Mouse (Mus musculus) hindbrain, embryonic 14.5 days (tissue): ENCODE results near the gene Nme6. TPM values are rescaled to one million over a fixed set of nuclear protein-coding genes. Genes with fewer than 3 reads are reported as not detected.

Experiments used
- ATAC-seq: fragments of 200-750 bp; cut with Nextera tagmentation; 2 replicates; pipeline ENCODE4 v1.8.0; 2017; ENCODE audit warnings: moderate number of reproducible peaks, mild to moderate bottlenecking, moderate TSS enrichment, moderate library complexity; ENCODE audit not compliant: low FRiP score
- DNase-seq: peaks from one replicate; pipeline ENCODE4 v3.0.0-alpha.2; 2015; ENCODE audit warnings: low spot score
- H3K27ac ChIP-seq: fragments of 300-500 bp; sonication (generic); 2 replicates; pipeline ENCODE4 v1.5.1; 2014; ENCODE audit warnings: mild to moderate bottlenecking, moderate library complexity
- H3K27me3 ChIP-seq: fragments of 300-500 bp; sonication (generic); 2 replicates; pipeline ENCODE4 v1.6.1; 2014; ENCODE audit warnings: mild to moderate bottlenecking, low read length, mixed read lengths; ENCODE audit not compliant: control insufficient read depth, insufficient read depth
- H3K36me3 ChIP-seq: fragments of 300-500 bp; sonication (generic); replicated peaks from 2 replicates; pipeline ENCODE4 v1.6.1; 2014; ENCODE audit not compliant: control insufficient read depth, insufficient read depth
- H3K4me1 ChIP-seq: fragments of 300-500 bp; sonication (generic); replicated peaks from 2 replicates; pipeline ENCODE4 v1.6.1; 2014; ENCODE audit warnings: antibody characterized with exemption, low read length, mixed read lengths; ENCODE audit not compliant: control insufficient read depth, insufficient read depth
- H3K4me2 ChIP-seq: fragments of 300-500 bp; sonication (generic); replicated peaks from 2 replicates; pipeline ENCODE4 v1.6.1; 2014; ENCODE audit warnings: mild to moderate bottlenecking, moderate library complexity
- H3K4me3 ChIP-seq: fragments of 300-500 bp; sonication (generic); replicated peaks from 2 replicates; pipeline ENCODE4 v1.5.1; 2014; ENCODE audit warnings: mild to moderate bottlenecking, low read length
- H3K9ac ChIP-seq: fragments of 300-500 bp; sonication (generic); 2 replicates; pipeline ENCODE4 v1.6.1; 2014
- H3K9me3 ChIP-seq: fragments of 300-500 bp; sonication (generic); 2 replicates; pipeline ENCODE4 v1.6.1; 2016; ENCODE audit warnings: low read length; ENCODE audit not compliant: control insufficient read depth
- WGBS: fragments of 180-500 bp; shearing (Covaris S2); extraction: QIAGEN DNeasy Blood & Tissue Kit; methylation state at CpG from one replicate; pipeline ENCODE4 v1.1.7; 2014; 5-methylcytosine and 5-hydroxymethylcytosine counted together
- microRNA-seq: library from miRNA; unstranded; fragments of <30 nt; microRNA quantifications from one replicate; pipeline ENCODE4, GENCODE M21; 2016
- polyA plus RNA-seq: library from polyadenylated mRNA; unstranded; fragments of >200 nt; fragmentation: Nextera tagmentation; extraction: Ambion mirVana; gene quantifications from 2 replicates; pipeline ENCODE4 v1.2.1, GENCODE M21; 2014

Gene Nme6
- polyA plus RNA-seq, 1 experiment from 2014 or later = 64.3 TPM

DNA sequence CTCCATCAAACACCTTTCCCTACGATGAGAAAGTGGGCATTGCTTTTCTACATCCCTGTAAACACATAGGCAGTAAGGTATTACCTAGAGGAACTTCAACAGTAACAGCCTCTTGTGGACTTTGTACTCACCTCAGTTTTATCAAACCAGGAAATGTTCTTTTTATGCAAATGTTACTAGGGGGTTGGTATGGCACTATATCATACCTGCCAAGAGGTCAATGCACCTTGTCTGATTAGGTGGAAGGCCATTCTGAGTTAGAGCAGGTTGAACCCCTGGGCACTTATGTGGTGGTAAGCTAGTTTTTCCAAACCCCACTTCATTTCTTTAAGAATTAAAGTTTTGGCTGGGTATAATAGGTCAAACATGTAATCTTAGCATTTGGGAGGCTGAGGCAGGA is 46.8 kb downstream of the Nme6 start:
- Histone ChIP-seq H3K4me3 (no peak overlapping the region), H3K9ac (no peak overlapping the region), H3K36me3 (peaks cover 54% of the 10 kb centered on the region), H3K4me2 (no peak overlapping the region), H3K27ac (no peak overlapping the region), H3K4me1 (peaks cover 17% of the 10 kb centered on the region; the same call in 1 of the 2 replicates), H3K9me3 (no peaks in the 10 kb centered on the region), H3K27me3 (no peaks in the 10 kb centered on the region)
- DNase-seq = no peak
- 100% methylated on average over 1 of the region's 1 CpGs for WGBS
- ATAC-seq = no peak

DNA sequence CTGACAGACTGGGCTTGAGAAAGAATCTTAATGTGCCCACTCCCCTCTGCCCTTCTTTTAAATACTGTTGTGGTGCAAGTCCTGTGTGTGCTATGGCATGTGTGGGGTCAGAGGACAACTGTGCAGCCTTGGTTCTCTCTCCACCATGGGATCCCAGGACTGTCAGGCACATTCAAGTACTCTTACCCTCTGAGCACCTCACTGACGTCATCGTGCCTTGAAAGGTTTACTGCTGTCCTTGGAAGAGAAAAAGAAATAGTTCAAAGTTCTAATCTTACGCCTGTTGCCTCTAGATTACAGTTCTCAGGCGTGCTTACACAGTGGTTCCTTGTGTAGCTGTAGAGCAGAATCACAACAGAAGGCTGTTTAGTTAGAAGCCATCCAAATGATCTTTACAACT is 53.7 kb downstream of the Nme6 start:
- Histone ChIP-seq H3K4me2 (no peak overlapping the region), H3K27ac (no peak overlapping the region), H3K27me3 (no peaks in the 10 kb centered on the region), H3K9ac (no peak overlapping the region), H3K4me3 (no peak overlapping the region), H3K4me1 (no peaks in the 10 kb centered on the region), H3K9me3 (no peaks in the 10 kb centered on the region), H3K36me3 (peaks cover 100% of the 10 kb centered on the region)
- ATAC-seq = no peak
- DNase-seq = no peak
- 91% methylated on average over 4 of the region's 4 CpGs for WGBS

DNA sequence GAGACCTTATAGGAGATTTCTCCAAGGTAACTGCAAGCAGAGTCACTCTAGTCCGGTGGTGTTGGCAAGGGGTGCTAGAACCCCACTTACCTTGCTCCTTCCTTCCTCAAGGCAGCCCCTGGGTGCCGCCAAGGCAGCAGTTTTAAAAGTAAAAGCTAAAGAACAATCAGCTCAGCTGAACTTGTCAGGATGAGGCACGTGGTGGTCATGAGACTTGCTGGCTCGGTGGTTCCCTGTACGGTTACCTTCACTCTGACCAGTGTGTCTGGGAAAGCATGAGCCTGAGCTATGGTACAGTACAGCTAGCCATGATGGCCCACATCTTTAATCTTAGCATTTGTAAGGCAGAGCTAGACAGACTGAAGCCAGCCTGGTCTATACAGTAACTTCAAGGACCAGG is 54.8 kb downstream of the Nme6 start:
- H3K4me3 ChIP-seq = no peak overlapping the region

DNA sequence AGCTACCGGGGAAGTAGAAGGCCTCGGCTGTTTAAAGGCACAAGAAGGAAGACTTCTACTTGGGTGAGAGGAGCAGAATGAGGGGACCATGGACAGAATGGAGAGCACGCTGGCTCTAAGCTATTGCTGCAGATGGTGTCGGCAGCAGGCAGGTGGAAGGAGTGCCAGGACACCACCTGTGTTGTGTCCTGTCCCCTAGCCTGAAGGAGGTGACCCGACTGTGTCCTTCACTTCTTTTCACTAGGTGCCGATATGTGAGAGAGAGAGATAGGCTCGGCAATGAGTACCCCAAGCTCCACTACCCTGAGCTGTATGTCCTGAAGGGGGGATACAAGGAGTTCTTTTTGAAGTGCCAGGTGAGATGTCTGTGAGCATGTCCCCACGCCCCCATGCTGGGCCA is 59.0 kb downstream of the Nme6 start:
- DNase-seq (no peak), ATAC-seq (no peak)
- H3K4me3 ChIP-seq = no peak overlapping the region
- no peak overlapping the region for H3K27ac ChIP-seq
- H3K4me2 ChIP-seq = no peak overlapping the region
- no peaks in the 10 kb centered on the region for H3K9me3 ChIP-seq
- no peak overlapping the region for H3K9ac ChIP-seq
- no peaks in the 10 kb centered on the region for H3K27me3 ChIP-seq
- WGBS = 92% methylated on average over 8 of the region's 8 CpGs
- H3K4me1 ChIP-seq = no peaks in the 10 kb centered on the region; the same call in 1 of the 2 replicates
- H3K36me3 ChIP-seq = peaks cover 75% of the 10 kb centered on the region

More for the DNA sequence above, 54.8 kb downstream of the Nme6 start:
- H3K4me1 ChIP-seq = no peaks in the 10 kb centered on the region
- no peak overlapping the region for H3K27ac ChIP-seq
- peaks cover 100% of the 10 kb centered on the region for H3K36me3 ChIP-seq
- H3K27me3 ChIP-seq = no peaks in the 10 kb centered on the region
- no peak for ATAC-seq
- no peaks in the 10 kb centered on the region for H3K9me3 ChIP-seq
- no peak overlapping the region for H3K4me2 ChIP-seq
- 91% methylated on average over 5 of the region's 5 CpGs for WGBS
- no peak for DNase-seq
- no peak overlapping the region for H3K9ac ChIP-seq

Small RNAs within 50 kb of the gene (microRNA-seq; reads per million reads assigned to microRNA genes)
- 0.97 reads per million for gene Mir7089

Other genes with a start within 250 kb of the Nme6 start
- not detected in 2 replicates for gene Fbxw24, start 206.7 kb upstream of the Nme6 start, polyA plus RNA-seq
- gene Fbxw25, start 168.1 kb upstream of the Nme6 start, polyA plus RNA-seq = not detected in 2 replicates
- gene Fbxw18, start 130.0 kb upstream of the Nme6 start, polyA plus RNA-seq = 0.22 TPM in 1 of 2 replicates, not detected in the other
- gene Fbxw26, start 86.7 kb upstream of the Nme6 start, polyA plus RNA-seq = not detected in 2 replicates
- not detected in 2 replicates for gene Fbxw27, start 42.1 kb upstream of the Nme6 start, polyA plus RNA-seq
- 0.33 TPM in 1 of 2 replicates, not detected in the other for gene Spink8, start 20.5 kb upstream of the Nme6 start, polyA plus RNA-seq
- 0.97 and 1.3 TPM in 2 replicates for gene Camp, start 16.9 kb downstream of the Nme6 start, polyA plus RNA-seq
- 12.4 and 12.5 TPM in 2 replicates for gene Cdc25a, start 42.8 kb downstream of the Nme6 start, polyA plus RNA-seq
- gene Map4, start 98.7 kb downstream of the Nme6 start, polyA plus RNA-seq = 189 and 216 TPM in 2 replicates